Comparison of ENCODE assay signal across 15 mouse cellular contexts in genomic region chr5:147839418-147839817, GRCm38 (mm10).
"Had no signal": no experiment of that assay in that cellular context is flagged by ENCODE, and none has a peak within 500 bp of the region (broad histone marks: within the 10 kb centered on the region; RNA-seq: fewer than 3 reads in every experiment).

No protein-coding gene starts in this region.

- H3K4me2 ChIP-seq: limb, embryonic 15.5 days; lung, embryonic 14.5 days; midbrain, embryonic 15.5 days had no signal

- H3K27ac ChIP-seq: kidney, postnatal 0 days; limb, embryonic 15.5 days; liver, embryonic 14.5 days; midbrain, embryonic 10.5 days; midbrain, embryonic 15.5 days; stomach, postnatal 0 days had no signal

- H3K27me3 ChIP-seq: limb, embryonic 15.5 days; midbrain, embryonic 15.5 days had no signal

- DNase-seq: kidney, adult 8-10 months; kidney, postnatal 36 days; layer of hippocampus, adult 9-11 months; layer of hippocampus, postnatal 36 days; lung, embryonic 14.5 days; right cerebral cortex, adult 18-20 months; thymus, adult 2 months; thymus, postnatal 25 days had no signal

- H3K9me3 ChIP-seq: limb, embryonic 15.5 days; midbrain, embryonic 10.5 days; midbrain, embryonic 15.5 days had no signal

- H3K36me3 ChIP-seq: limb, embryonic 15.5 days; midbrain, embryonic 10.5 days; midbrain, embryonic 15.5 days had no signal

- H3K4me1 ChIP-seq: midbrain, embryonic 15.5 days had no signal

- H3K9ac ChIP-seq: limb, embryonic 15.5 days; liver, embryonic 14.5 days; lung, embryonic 14.5 days; midbrain, embryonic 15.5 days had no signal

- H3K4me3 ChIP-seq: limb, embryonic 15.5 days; midbrain, embryonic 10.5 days; midbrain, embryonic 15.5 days had no signal

- ATAC-seq: intestine, postnatal 0 days; midbrain, embryonic 15.5 days had no signal
